Mouse (Mus musculus) ES-E14 (cell line): Measurements from ENCODE around the gene Myl9.

Experiments
- CHD2 ChIP-seq: IDR thresholded peaks from 2 replicates; pipeline ENCODE4 v1.6.1; 2014; ENCODE audit warnings: mild to moderate bottlenecking, low read depth, low read length, inconsistent platforms
- HCFC1 ChIP-seq: IDR thresholded peaks from 2 replicates; pipeline ENCODE4 v1.6.1; 2012; ENCODE audit warnings: low read length, inconsistent platforms, borderline replicate concordance; ENCODE audit not compliant: insufficient read depth
- MAFK ChIP-seq: IDR thresholded peaks from 2 replicates; pipeline ENCODE4 v1.6.1; 2014; ENCODE audit warnings: mild to moderate bottlenecking, low read depth, low read length, inconsistent platforms; ENCODE audit not compliant: insufficient read depth
- ZC3H11A ChIP-seq: IDR thresholded peaks from 2 replicates; pipeline ENCODE4 v1.6.1; 2012; ENCODE audit warnings: low read depth, mild to moderate bottlenecking, inconsistent platforms, low read length, borderline replicate concordance
- ZNF384 ChIP-seq: IDR thresholded peaks from 2 replicates; pipeline ENCODE4 v1.6.1; 2012; ENCODE audit warnings: low read depth, low read length, inconsistent platforms

DNA sequence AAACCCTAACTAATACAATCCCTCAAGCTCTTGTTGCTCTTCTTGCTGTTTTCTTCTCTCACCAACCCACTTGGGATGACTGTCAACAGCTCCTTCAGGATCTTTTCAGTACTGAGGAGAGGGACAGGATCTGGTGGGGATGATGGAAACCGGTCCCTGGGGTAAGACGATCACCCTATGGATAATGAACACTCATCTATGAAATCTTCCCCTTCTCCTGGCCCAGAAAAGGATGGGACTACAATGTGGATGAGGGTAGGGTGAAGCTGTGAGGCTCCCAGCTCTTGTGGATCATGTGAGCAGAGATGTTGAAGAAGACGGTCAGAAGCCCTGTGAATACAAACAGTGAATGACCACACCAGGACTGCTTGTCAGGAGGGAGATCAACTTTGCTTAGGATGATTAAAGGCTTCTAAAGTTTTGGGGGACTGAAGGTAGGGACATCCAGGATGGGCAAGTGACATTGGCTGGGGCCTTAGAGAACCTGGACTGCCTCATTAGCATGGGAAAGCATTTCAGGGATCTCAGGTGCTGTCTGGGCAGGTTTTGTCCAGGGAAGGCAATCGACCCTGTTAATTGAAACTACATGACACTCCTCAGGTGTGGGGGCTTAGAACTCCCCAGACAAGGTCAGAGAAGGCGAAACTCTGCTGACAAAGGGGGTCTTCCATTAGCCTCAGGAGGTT is 12.0 kb downstream of the Myl9 start:
- no peak for TF ChIP-seq HCFC1
- no peak for TF ChIP-seq ZC3H11A
- no peak for TF ChIP-seq ZNF384
- no peak for TF ChIP-seq CHD2
- no peak for TF ChIP-seq MAFK
